Mouse (Mus musculus): ENCODE data around the gene Olfr643.
"Not testable (repeated sequence)": the region's sequence is repeated elsewhere in the genome, so short reads cannot be mapped to it uniquely, and the experiment has no call there.

- not testable (repeated sequence) for TF ChIP-seq CTCF (IDR thresholded peaks at IDR 0.05; ENCODE audit: borderline replicate concordance, insufficient read depth, low read depth, low read length); POLR2A (IDR thresholded peaks at IDR 0.05; ENCODE audit: borderline replicate concordance, insufficient read depth, low read length)
These were observed 170.3 kb downstream of the Olfr643 start for GRCm38 (mm10) chr7:103966873-103967272.

Data from cerebellum, adult 2 months (tissue).